Mouse (Mus musculus): Measurements from ENCODE around the gene Syt16.
A peak's percentile ranks its signal among the peaks of the same experiment; 100 is the strongest.

Syt16 gene

GRCm38 (mm10) chr12:73997297-73998127, at the start of gene Syt16:
TSS of gene Syt16 (plus strand) at chr12:73997661.
- peak; percentile 19 for DNase-seq

GRCm38 (mm10) chr12:73948415-73948814, 49.0 kb upstream of the Syt16 start:
- no peak for DNase-seq

- DNase-seq = peak; percentile 89
Measured at GRCm38 (mm10) chr12:73949318-73950058, 48.0 kb upstream of the Syt16 start.

- peak; percentile 39 for DNase-seq
Measured at GRCm38 (mm10) chr12:73952879-73953278, 44.6 kb upstream of the Syt16 start.

GRCm38 (mm10) chr12:73953420-73954186, 43.9 kb upstream of the Syt16 start:
- DNase-seq = no peak

- DNase-seq = peak; percentile 43
Measured at GRCm38 (mm10) chr12:73954785-73955184, 42.7 kb upstream of the Syt16 start.

- DNase-seq = no peak
Measured at GRCm38 (mm10) chr12:73957676-73958075, 39.8 kb upstream of the Syt16 start.

- DNase-seq = no peak
Measured at GRCm38 (mm10) chr12:73958830-73959229, 38.6 kb upstream of the Syt16 start.

GRCm38 (mm10) chr12:73964291-73965281, 32.9 kb upstream of the Syt16 start, which contains the start of gene Snapc1:
TSS of gene Snapc1 (plus strand) at chr12:73964481.
- DNase-seq = peak; percentile 96

- no peak for DNase-seq
Measured at GRCm38 (mm10) chr12:73969142-73969541, 28.3 kb upstream of the Syt16 start.

GRCm38 (mm10) chr12:73974584-73974983, 22.9 kb upstream of the Syt16 start:
- DNase-seq = no peak

GRCm38 (mm10) chr12:73978144-73978543, 19.3 kb upstream of the Syt16 start:
- no peak for DNase-seq

GRCm38 (mm10) chr12:73979667-73980066, 17.8 kb upstream of the Syt16 start:
- no peak for DNase-seq

GRCm38 (mm10) chr12:73982533-73982932, 14.9 kb upstream of the Syt16 start:
- DNase-seq = peak; percentile 77

- no peak for DNase-seq
Measured at GRCm38 (mm10) chr12:73986299-73986698, 11.2 kb upstream of the Syt16 start.

GRCm38 (mm10) chr12:73988393-73989008, 9.0 kb upstream of the Syt16 start:
- no peak for DNase-seq

GRCm38 (mm10) chr12:73989594-73989993, 7.9 kb upstream of the Syt16 start:
- DNase-seq = no peak

- no peak for DNase-seq
Measured at GRCm38 (mm10) chr12:73996906-73997296, 560 bp upstream of the Syt16 start.

- no peak for DNase-seq
Measured at GRCm38 (mm10) chr12:73998128-73998456, 631 bp downstream of the Syt16 start.

- DNase-seq = no peak
Measured at GRCm38 (mm10) chr12:74002449-74002848, 5.0 kb downstream of the Syt16 start.

GRCm38 (mm10) chr12:74009448-74009911, 12.0 kb downstream of the Syt16 start:
- peak; percentile 25 for DNase-seq

Measured in cerebellum, adult 11-12 months (tissue).